Comparison of ENCODE assay signal across 8 mouse cellular contexts in genomic region chr5:137338256-137338655, GRCm38 (mm10). TPM values are rescaled to one million over a fixed set of nuclear protein-coding genes. Genes with fewer than 3 reads are reported as not detected.
DNase-seq lines count a peak whose midpoint lies in the region; ATAC-seq lines count a peak whose summit lies in the region.

No protein-coding gene starts in this region.

- DNase-seq in R1 (ENCODE audit: low read depth, low spot score) = peak; percentile 94
- peak; percentile 90 to 96 for DNase-seq in cerebellum, postnatal 25 days
- peak; percentile 69 to 80 for DNase-seq in frontal cortex, postnatal 25 days (ENCODE audit: low spot score in 2 of 2)
- peak; percentile 88 for DNase-seq in hindbrain, embryonic 14.5 days (ENCODE audit: low spot score)
- DNase-seq in layer of hippocampus, postnatal 36 days = peak; percentile 87 to 90
- peak; percentile 93 for DNase-seq in lung, postnatal 25 days (ENCODE audit: low spot score)
- DNase-seq in retina, embryonic 14.5 days (ENCODE audit: low spot score) = peak; percentile 90
- peak; percentile 79 to 83 for DNase-seq in thymus, postnatal 36 days

- ATAC-seq in hindbrain, embryonic 14.5 days (ENCODE audit: low FRiP score) = peak; percentile 86

- peaks cover 18% of the 10 kb centered on the region for H3K4me1 ChIP-seq in hindbrain, embryonic 14.5 days (replicated peaks; ENCODE audit: control insufficient read depth, insufficient read depth, low read length)

- H3K9ac ChIP-seq in hindbrain, embryonic 14.5 days = peak overlapping the region; percentile 62

- no peaks in the 10 kb centered on the region for H3K27me3 ChIP-seq in hindbrain, embryonic 14.5 days (ENCODE audit: control insufficient read depth, insufficient read depth, low read length)

- H3K36me3 ChIP-seq in hindbrain, embryonic 14.5 days (replicated peaks; ENCODE audit: control insufficient read depth, insufficient read depth) = no peaks in the 10 kb centered on the region

- peak overlapping the region; percentile 87 for H3K4me2 ChIP-seq in hindbrain, embryonic 14.5 days (replicated peaks)

- peak overlapping the region; percentile 40 for H3K4me3 ChIP-seq in hindbrain, embryonic 14.5 days (replicated peaks; ENCODE audit: low read length)

- under 1% methylated on average over 18 of the region's 19 CpGs for WGBS in hindbrain, embryonic 14.5 days

- H3K9me3 ChIP-seq in hindbrain, embryonic 14.5 days (ENCODE audit: control insufficient read depth, low read length) = no peaks in the 10 kb centered on the region

- H3K27ac ChIP-seq in hindbrain, embryonic 14.5 days = peak overlapping the region; percentile 91

RNA-seq across cellular contexts. Expression of gene Slc12a9, which starts 4.9 kb away (rescaled TPM):
- polyA plus RNA-seq in hindbrain, embryonic 14.5 days (2014; fragmentation: Nextera tagmentation; extraction: Ambion mirVana) = 14.9 and 17.6 TPM in 2 replicates
- 10 to 100 TPM; 27.4 to 28.3 TPM for total RNA-seq in layer of hippocampus, postnatal 36 days (2021)

RNA-seq across cellular contexts. Expression of gene Ephb4, which starts 11.7 kb away (rescaled TPM):
- 8.7 and 9.0 TPM in 2 replicates for polyA plus RNA-seq in hindbrain, embryonic 14.5 days (2014; fragmentation: Nextera tagmentation; extraction: Ambion mirVana)
- total RNA-seq in layer of hippocampus, postnatal 36 days (2021) = 1 to 10 TPM; 4.2 to 4.6 TPM

RNA-seq across cellular contexts. Expression of gene Trip6, which starts 24.1 kb away (rescaled TPM):
- polyA plus RNA-seq in hindbrain, embryonic 14.5 days (2014; fragmentation: Nextera tagmentation; extraction: Ambion mirVana) = 11.1 and 12.2 TPM in 2 replicates
- total RNA-seq in layer of hippocampus, postnatal 36 days (2021) = 1 to 10 TPM; 5.8 to 6.9 TPM

RNA-seq across cellular contexts. Expression of gene Srrt, which starts 30.8 kb away (rescaled TPM):
- 75.0 and 81.0 TPM in 2 replicates for polyA plus RNA-seq in hindbrain, embryonic 14.5 days (2014; fragmentation: Nextera tagmentation; extraction: Ambion mirVana)
- total RNA-seq in layer of hippocampus, postnatal 36 days (2021) = 100 to 1,000 TPM; 209 to 228 TPM

RNA-seq across cellular contexts. Expression of gene Ufsp1, which starts 43.8 kb away (rescaled TPM):
- polyA plus RNA-seq in hindbrain, embryonic 14.5 days (2014; fragmentation: Nextera tagmentation; extraction: Ambion mirVana) = 22.3 and 22.6 TPM in 2 replicates
- 10 to 100 TPM in 1 of 2 experiments, 1 to 10 TPM in 1; 8.6 to 12.2 TPM for total RNA-seq in layer of hippocampus, postnatal 36 days (2021)

Comparison
In these comparisons a context has a peak if more than half of its experiments do, and no peak if none do; other contexts are left out.
1. Peak in every context shown above with its lines: DNase-seq, ATAC-seq, H3K4me3 ChIP-seq and H3K27ac ChIP-seq.